Mouse (Mus musculus): ENCODE data around the gene Maff. TPM values are rescaled to one million over a fixed set of nuclear protein-coding genes. Genes with fewer than 3 reads are reported as not detected.

The Maff gene
- polyA plus RNA-seq, 1 experiment from 2014 or later = 2.3 TPM

DNA sequence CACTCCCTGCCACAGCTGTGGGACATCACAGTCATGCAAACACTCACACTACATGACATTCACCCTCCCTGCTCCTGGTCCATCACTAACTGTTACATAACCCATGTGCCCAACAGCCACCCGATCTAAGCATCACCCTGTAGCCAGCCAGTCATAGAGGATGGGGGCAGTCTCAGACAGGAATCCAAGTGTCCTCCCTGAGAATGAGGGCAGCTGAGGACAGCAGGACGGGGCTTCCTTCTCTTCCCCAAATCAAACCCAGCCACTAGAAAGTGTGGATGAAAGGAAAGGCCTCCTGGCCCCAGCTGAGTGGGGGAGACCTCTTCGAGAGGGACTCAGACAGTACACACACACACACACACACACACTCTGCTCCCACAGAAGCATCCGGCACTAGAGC lies 48.4 kb downstream of the Maff start:
- H3K4me2 ChIP-seq = no peak overlapping the region
- no peak overlapping the region for H3K4me3 ChIP-seq (ENCODE audit: low read depth, low read length)
- H3K27ac ChIP-seq (ENCODE audit: low read depth, low read length) = no peak overlapping the region
- no peak overlapping the region for H3K9ac ChIP-seq (ENCODE audit: low read length)
- ATAC-seq (ENCODE audit: low FRiP score) = no peak
- WGBS = 82% methylated on average over 4 of the region's 4 CpGs
- H3K4me1 ChIP-seq (ENCODE audit: control insufficient read depth, insufficient read depth, low read length) = peaks cover 8% of the 10 kb centered on the region
- no peaks in the 10 kb centered on the region for H3K9me3 ChIP-seq (ENCODE audit: control insufficient read depth, low read length)
- DNase-seq (ENCODE audit: low spot score, missing footprints) = no peak
- H3K27me3 ChIP-seq (ENCODE audit: control insufficient read depth, insufficient read depth, low read length) = no peaks in the 10 kb centered on the region
- no peaks in the 10 kb centered on the region for H3K36me3 ChIP-seq (ENCODE audit: control insufficient read depth, insufficient read depth, low read length)

- no peaks in the 10 kb centered on the region for H3K36me3 ChIP-seq (ENCODE audit: control insufficient read depth, insufficient read depth, low read length)
- H3K4me1 ChIP-seq (ENCODE audit: control insufficient read depth, insufficient read depth, low read length) = peaks cover 8% of the 10 kb centered on the region
- H3K4me2 ChIP-seq = no peak overlapping the region
- H3K27me3 ChIP-seq (ENCODE audit: control insufficient read depth, insufficient read depth, low read length) = no peaks in the 10 kb centered on the region
- no peaks in the 10 kb centered on the region for H3K9me3 ChIP-seq (ENCODE audit: control insufficient read depth, low read length)
- no peak overlapping the region for H3K27ac ChIP-seq (ENCODE audit: low read depth, low read length)
- 91% methylated on average over 6 of the region's 6 CpGs for WGBS
- no peak overlapping the region for H3K9ac ChIP-seq (ENCODE audit: low read length)
- no peak for ATAC-seq (ENCODE audit: low FRiP score)
- no peak overlapping the region for H3K4me3 ChIP-seq (ENCODE audit: low read depth, low read length)
- no peak for DNase-seq (ENCODE audit: low spot score, missing footprints)
Observed at GRCm38 (mm10) chr15:79395281-79395680, 48.9 kb downstream of the Maff start.

DNA sequence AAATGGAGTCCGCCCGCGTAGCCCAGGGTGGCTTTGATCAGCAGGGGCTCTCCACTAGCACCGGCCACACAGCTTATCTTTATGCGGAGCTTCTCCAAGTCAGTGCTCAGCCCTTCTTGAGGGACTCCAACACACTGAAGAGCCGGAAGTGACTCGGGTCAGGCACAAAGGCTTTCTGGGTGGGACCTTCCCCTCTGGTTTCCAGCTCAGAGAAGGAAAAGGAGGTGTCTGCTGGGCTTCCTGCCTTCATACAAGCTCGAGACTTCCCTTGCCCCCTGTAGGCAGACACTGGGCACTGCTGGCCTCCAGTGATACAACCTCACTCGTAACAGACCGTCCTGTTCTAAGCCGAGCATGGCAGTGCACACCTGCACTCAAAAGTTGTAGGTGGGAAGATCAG lies 50.3 kb downstream of the Maff start:
- Histone ChIP-seq H3K9me3 (ENCODE audit: control insufficient read depth, low read length) (no peaks in the 10 kb centered on the region), H3K4me2 (no peak overlapping the region), H3K27me3 (ENCODE audit: control insufficient read depth, insufficient read depth, low read length) (no peaks in the 10 kb centered on the region), H3K4me3 (ENCODE audit: low read depth, low read length) (no peak overlapping the region), H3K36me3 (ENCODE audit: control insufficient read depth, insufficient read depth, low read length) (no peaks in the 10 kb centered on the region), H3K27ac (ENCODE audit: low read depth, low read length) (no peak overlapping the region), H3K9ac (ENCODE audit: low read length) (no peak overlapping the region), H3K4me1 (ENCODE audit: control insufficient read depth, insufficient read depth, low read length) (peaks cover 15% of the 10 kb centered on the region)
- DNase-seq (ENCODE audit: low spot score, missing footprints) (no peak), ATAC-seq (ENCODE audit: low FRiP score) (no peak)
- WGBS = 86% methylated on average over 11 of the region's 11 CpGs

DNA sequence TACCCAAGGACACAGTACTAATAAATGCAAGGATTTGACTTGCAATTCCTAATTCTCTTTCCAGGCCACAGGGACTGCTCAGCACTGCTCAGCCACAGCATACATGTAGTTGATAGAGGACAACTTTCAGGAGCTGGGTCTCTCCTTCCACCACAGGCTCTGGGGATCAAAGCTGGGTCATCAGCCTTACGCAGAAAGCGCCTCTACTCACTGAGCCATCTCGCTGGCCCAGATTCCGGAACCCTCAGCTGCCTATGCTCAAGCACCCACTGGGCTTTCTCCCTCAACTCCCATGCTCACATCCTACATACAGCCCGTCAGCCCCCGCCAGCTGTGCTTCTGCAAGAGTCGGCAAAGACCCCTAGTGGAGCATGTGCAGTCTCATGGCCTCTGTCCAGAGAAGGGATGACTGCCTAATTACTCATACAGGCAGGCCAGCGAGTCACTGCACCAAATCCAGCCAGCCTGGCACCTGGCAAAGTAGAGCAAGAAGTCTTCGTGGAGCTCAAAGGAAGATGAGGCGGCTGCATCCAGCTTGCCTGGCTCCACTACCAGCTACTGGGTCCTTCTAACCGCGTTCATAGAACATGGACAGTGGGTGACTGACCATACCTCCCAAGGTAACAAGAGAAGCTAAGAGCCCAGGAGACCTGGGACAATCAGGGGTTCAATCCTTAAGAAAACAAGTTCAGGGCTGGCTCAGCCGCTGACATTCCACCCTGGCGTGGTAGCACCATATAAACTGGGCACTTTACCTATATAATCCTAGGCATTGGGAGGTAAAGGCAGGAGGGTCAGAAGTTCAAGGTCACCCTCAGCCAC lies 53.0 kb downstream of the Maff start:
- Histone ChIP-seq H3K36me3 (ENCODE audit: control insufficient read depth, insufficient read depth, low read length) (no peaks in the 10 kb centered on the region), H3K4me3 (ENCODE audit: low read depth, low read length) (no peak overlapping the region), H3K27me3 (ENCODE audit: control insufficient read depth, insufficient read depth, low read length) (peaks cover 3% of the 10 kb centered on the region; the same call in 1 of the 2 replicates), H3K4me1 (ENCODE audit: control insufficient read depth, insufficient read depth, low read length) (peaks cover 18% of the 10 kb centered on the region), H3K9ac (ENCODE audit: low read length) (0 out of 2 replicates have a peak overlapping the region, but pooled peaks have one; percentile 13), H3K4me2 (no peak overlapping the region), H3K9me3 (ENCODE audit: control insufficient read depth, low read length) (no peaks in the 10 kb centered on the region), H3K27ac (ENCODE audit: low read depth, low read length) (no peak overlapping the region)
- 86% methylated on average over 14 of the region's 14 CpGs for WGBS
- no peak for ATAC-seq (ENCODE audit: low FRiP score)
- no peak for DNase-seq (ENCODE audit: low spot score, missing footprints)

DNA sequence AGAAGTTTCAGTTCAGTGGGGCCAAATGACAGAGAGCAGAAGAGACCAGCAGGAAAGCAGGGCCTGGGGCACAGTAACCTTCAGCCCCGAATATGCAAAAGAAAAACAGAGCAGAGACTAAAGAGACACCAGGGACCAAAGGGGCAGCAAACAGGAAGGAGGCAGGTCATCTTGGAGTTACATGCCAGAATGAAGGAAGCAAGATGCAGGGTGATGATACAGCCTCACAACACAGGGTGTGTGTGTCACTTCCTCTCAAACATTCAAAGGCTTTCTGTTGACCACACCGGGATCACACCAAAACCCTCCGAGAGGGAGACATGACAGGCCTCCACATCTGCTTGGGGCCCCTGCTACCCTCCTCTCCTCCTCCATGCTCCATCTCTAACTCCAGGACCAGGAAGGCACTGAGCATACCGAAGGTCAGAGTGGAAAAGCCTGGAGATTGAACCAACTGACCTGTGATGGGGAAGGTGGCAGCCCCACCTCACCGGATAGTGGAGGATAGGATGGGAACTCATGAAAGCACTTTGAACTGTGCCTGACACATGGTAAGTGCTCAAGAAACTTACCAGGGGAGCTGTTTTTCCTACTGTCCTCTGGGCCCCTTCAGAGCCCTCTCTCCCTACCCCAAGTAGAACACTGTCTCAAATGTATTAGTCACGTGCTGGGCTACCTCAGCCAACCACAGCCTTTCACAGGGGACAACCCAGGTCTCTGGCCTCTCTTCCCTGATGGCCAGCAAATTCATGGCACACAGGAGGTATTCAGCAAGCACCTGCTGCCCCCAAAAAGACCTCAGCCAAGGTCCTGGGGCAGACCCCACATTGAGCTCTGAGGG lies 53.9 kb downstream of the Maff start:
- DNase-seq (ENCODE audit: low spot score, missing footprints) = no peak
- no peak overlapping the region for H3K4me3 ChIP-seq (ENCODE audit: low read depth, low read length)
- no peak overlapping the region for H3K4me2 ChIP-seq
- no peak overlapping the region for H3K27ac ChIP-seq (ENCODE audit: low read depth, low read length)
- no peaks in the 10 kb centered on the region for H3K9me3 ChIP-seq (ENCODE audit: control insufficient read depth, low read length)
- no peak overlapping the region for H3K9ac ChIP-seq (ENCODE audit: low read length)
- WGBS = 76% methylated on average over 6 of the region's 6 CpGs
- peaks cover 3% of the 10 kb centered on the region; the same call in 1 of the 2 replicates for H3K27me3 ChIP-seq (ENCODE audit: control insufficient read depth, insufficient read depth, low read length)
- no peak for ATAC-seq (ENCODE audit: low FRiP score)
- no peaks in the 10 kb centered on the region for H3K36me3 ChIP-seq (ENCODE audit: control insufficient read depth, insufficient read depth, low read length)
- H3K4me1 ChIP-seq (ENCODE audit: control insufficient read depth, insufficient read depth, low read length) = peaks cover 18% of the 10 kb centered on the region

GRCm38 (mm10) chr15:79400975-79401365 lies 54.5 kb downstream of the Maff start:
- no peak for ATAC-seq (ENCODE audit: low FRiP score)
- no peak for DNase-seq (ENCODE audit: low spot score, missing footprints)
- H3K4me3 ChIP-seq (ENCODE audit: low read depth, low read length) = no peak overlapping the region
- peak overlapping the region; percentile 7; the same call in 1 of the 2 replicates for H3K4me2 ChIP-seq
- H3K27me3 ChIP-seq (ENCODE audit: control insufficient read depth, insufficient read depth, low read length) = peaks cover 3% of the 10 kb centered on the region; the same call in 1 of the 2 replicates
- H3K36me3 ChIP-seq (ENCODE audit: control insufficient read depth, insufficient read depth, low read length) = no peaks in the 10 kb centered on the region
- no peaks in the 10 kb centered on the region for H3K9me3 ChIP-seq (ENCODE audit: control insufficient read depth, low read length)
- H3K9ac ChIP-seq (ENCODE audit: low read length) = peak overlapping the region; percentile 16
- no peak overlapping the region for H3K27ac ChIP-seq (ENCODE audit: low read depth, low read length)
- H3K4me1 ChIP-seq (ENCODE audit: control insufficient read depth, insufficient read depth, low read length) = peaks cover 18% of the 10 kb centered on the region
- 52% methylated on average over 7 of the region's 7 CpGs for WGBS

- ATAC-seq (ENCODE audit: low FRiP score) = 0 out of 2 replicates have a peak, but pooled peaks have one; percentile 12
Observed at GRCm38 (mm10) chr15:79402176-79402575, 55.8 kb downstream of the Maff start.

GRCm38 (mm10) chr15:79402836-79403762 lies 56.7 kb downstream of the Maff start, which contains the start of gene Tmem184b:
Tmem184b (minus strand) TSS chr15:79403569.
- peak within 1 kb of the TSS; percentile 90 for H3K4me2 ChIP-seq
- ATAC-seq (ENCODE audit: low FRiP score) (peak; percentile 93), DNase-seq (ENCODE audit: low spot score, missing footprints) (peak; percentile 99)
- peak within 1 kb of the TSS; percentile 92 for H3K9ac ChIP-seq (ENCODE audit: low read length)
- no peaks in the 10 kb centered on the region for H3K36me3 ChIP-seq (ENCODE audit: control insufficient read depth, insufficient read depth, low read length)
- no peak within 1 kb of the TSS; the same call in 1 of the 2 replicates for H3K27ac ChIP-seq (ENCODE audit: low read depth, low read length)
- H3K9me3 ChIP-seq (ENCODE audit: control insufficient read depth, low read length) = no peaks in the 10 kb centered on the region
- peak within 1 kb of the TSS; percentile 94 for H3K4me3 ChIP-seq (ENCODE audit: low read depth, low read length)
- under 1% methylated on average over 90 of the region's 90 CpGs for WGBS
- peaks cover 18% of the 10 kb centered on the region for H3K4me1 ChIP-seq (ENCODE audit: control insufficient read depth, insufficient read depth, low read length)
- H3K27me3 ChIP-seq (ENCODE audit: control insufficient read depth, insufficient read depth, low read length) = peaks cover 3% of the 10 kb centered on the region; the same call in 1 of the 2 replicates

More at GRCm38 (mm10) chr15:79402176-79402575, 55.8 kb downstream of the Maff start:
- H3K4me1 ChIP-seq (ENCODE audit: control insufficient read depth, insufficient read depth, low read length) = peaks cover 18% of the 10 kb centered on the region
- no peaks in the 10 kb centered on the region for H3K36me3 ChIP-seq (ENCODE audit: control insufficient read depth, insufficient read depth, low read length)
- H3K27ac ChIP-seq (ENCODE audit: low read depth, low read length) = no peak overlapping the region; the same call in 1 of the 2 replicates
- WGBS = 28% methylated on average over 5 of the region's 5 CpGs
- H3K9ac ChIP-seq (ENCODE audit: low read length) = peak overlapping the region; percentile 92
- peak overlapping the region; percentile 94 for H3K4me3 ChIP-seq (ENCODE audit: low read depth, low read length)
- H3K4me2 ChIP-seq = peak overlapping the region; percentile 90
- no peak for DNase-seq (ENCODE audit: low spot score, missing footprints)
- H3K27me3 ChIP-seq (ENCODE audit: control insufficient read depth, insufficient read depth, low read length) = peaks cover 3% of the 10 kb centered on the region; the same call in 1 of the 2 replicates
- no peaks in the 10 kb centered on the region for H3K9me3 ChIP-seq (ENCODE audit: control insufficient read depth, low read length)
